Mouse (Mus musculus): ENCODE data around the gene Cyp2d40. TPM values are rescaled to one million over a fixed set of nuclear protein-coding genes. Genes with fewer than 3 reads are reported as not detected.

The Cyp2d40 gene
- 0.09 and 0.12 TPM in 2 replicates for polyA plus RNA-seq (2012; rRNA removed)

GRCm38 (mm10) chr15:82763631-82764420 is at the start of gene Cyp2d40:
Cyp2d40 (minus strand) TSS chr15:82764183.

GRCm38 (mm10) chr15:82794277-82794676 is 30.3 kb upstream of the Cyp2d40 start, which contains the start of gene Cyp2d26:
Cyp2d26 (minus strand) TSS chr15:82794294.

Other genes starting within 250 kb of the Cyp2d40 start
- gene Cyp2d12, start 209.1 kb downstream of the Cyp2d40 start, polyA plus RNA-seq (2012; rRNA removed): not detected in 2 replicates
- not detected in 2 replicates for gene Cyp2d34, start 143.2 kb downstream of the Cyp2d40 start, polyA plus RNA-seq (2012; rRNA removed)
- gene Cyp2d26, start 30.1 kb upstream of the Cyp2d40 start, polyA plus RNA-seq (2012; rRNA removed): 0.10 and 0.19 TPM in 2 replicates
- 38.6 and 44.8 TPM in 2 replicates for gene Tcf20, start 223.7 kb upstream of the Cyp2d40 start, polyA plus RNA-seq (2012; rRNA removed)